Mouse (Mus musculus) E14TG2a.4 (cell line): Measurements from ENCODE around the gene Gpld1.

Experiments used
- H3K27me3 ChIP-seq: 2 replicates; pipeline ENCODE4 v1.6.1; 2014; ENCODE audit warnings: low read length, control low read depth; ENCODE audit not compliant: insufficient read depth
- H3K36me3 ChIP-seq: 2 replicates; pipeline ENCODE4 v1.6.1; 2014; ENCODE audit warnings: low read length, control low read depth; ENCODE audit not compliant: insufficient read depth
- H3K4me1 ChIP-seq: replicated peaks from 2 replicates; pipeline ENCODE4 v1.6.1; 2014; ENCODE audit warnings: low read depth, low read length, control low read depth
- H3K4me3 ChIP-seq: replicated peaks from 2 replicates; pipeline ENCODE4 v1.5.1; 2014; ENCODE audit warnings: mild to moderate bottlenecking, low read length
- H3K9me3 ChIP-seq: 2 replicates; pipeline ENCODE4 v1.6.1; 2014; ENCODE audit warnings: low read length, control low read depth
- CTCF ChIP-seq: conservative IDR thresholded peaks from 2 replicates; pipeline ENCODE4 v1.5.1; 2014; ENCODE audit warnings: low read length
- NANOG ChIP-seq: IDR thresholded peaks from 2 replicates; pipeline ENCODE4 v1.6.1; 2014; ENCODE audit warnings: borderline replicate concordance, low read length, mixed read lengths
- POU5F1 ChIP-seq: IDR thresholded peaks from 2 replicates; pipeline ENCODE4 v1.6.1; 2014; ENCODE audit warnings: low read length, borderline replicate concordance

Gene Gpld1

DNA sequence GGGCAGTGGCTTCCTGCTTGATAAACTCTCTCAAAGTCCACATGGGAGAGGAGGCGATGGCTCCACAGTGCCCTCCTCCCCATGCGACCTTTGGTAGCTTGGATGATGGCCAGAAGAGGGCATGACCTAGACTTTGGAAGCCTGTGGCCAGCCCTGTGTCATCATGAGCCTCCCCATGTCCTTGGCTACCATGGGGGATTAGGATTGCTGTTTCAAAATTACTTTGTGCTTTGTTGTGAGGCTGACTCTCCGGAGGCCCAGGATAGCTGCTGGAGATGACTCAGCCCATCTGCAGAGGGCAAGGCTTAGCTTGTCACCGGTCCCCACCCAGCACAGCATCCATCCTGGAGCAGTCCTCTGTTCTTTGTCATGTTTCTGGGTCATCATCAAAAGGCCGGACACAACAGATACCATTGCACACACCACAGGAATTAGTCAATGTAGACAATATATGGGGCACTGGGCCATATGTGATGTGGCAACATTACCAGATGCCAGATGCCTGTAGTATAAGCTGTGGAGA is 34.9 kb downstream of the Gpld1 start:
- H3K36me3 ChIP-seq, result no peaks in the 10 kb centered on the region
- H3K4me1 ChIP-seq, result peaks cover 6% of the 10 kb centered on the region
- TF ChIP-seq POU5F1 (no peak), CTCF (no peak), NANOG (no peak)
- H3K4me3 ChIP-seq, result no peak overlapping the region
- H3K27me3 ChIP-seq, result no peaks in the 10 kb centered on the region
- no peaks in the 10 kb centered on the region for H3K9me3 ChIP-seq

DNA sequence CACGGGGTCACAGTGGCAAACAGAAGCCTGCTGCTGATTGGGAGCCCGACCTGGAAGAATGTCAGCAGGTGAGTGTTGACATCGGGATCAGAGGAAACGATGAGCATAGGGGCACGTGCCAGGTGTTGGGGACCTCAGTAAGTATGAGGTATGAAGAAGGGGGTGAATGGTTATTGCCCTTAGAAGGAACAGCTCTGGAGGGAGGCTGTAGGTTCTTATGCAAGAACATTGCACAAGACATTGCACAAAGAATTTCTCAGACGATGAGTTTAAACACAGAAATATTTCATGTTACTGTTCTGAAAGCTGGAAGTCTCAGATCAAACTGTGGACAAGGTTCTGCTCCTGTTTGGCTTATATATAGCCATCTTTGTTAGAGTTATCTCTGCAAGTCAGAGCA is 38.1 kb downstream of the Gpld1 start:
- Histone ChIP-seq H3K27me3 (no peaks in the 10 kb centered on the region), H3K9me3 (no peaks in the 10 kb centered on the region), H3K36me3 (no peaks in the 10 kb centered on the region), H3K4me1 (no peaks in the 10 kb centered on the region), H3K4me3 (no peak overlapping the region)
- TF ChIP-seq NANOG (no peak), CTCF (no peak), POU5F1 (no peak)

DNA sequence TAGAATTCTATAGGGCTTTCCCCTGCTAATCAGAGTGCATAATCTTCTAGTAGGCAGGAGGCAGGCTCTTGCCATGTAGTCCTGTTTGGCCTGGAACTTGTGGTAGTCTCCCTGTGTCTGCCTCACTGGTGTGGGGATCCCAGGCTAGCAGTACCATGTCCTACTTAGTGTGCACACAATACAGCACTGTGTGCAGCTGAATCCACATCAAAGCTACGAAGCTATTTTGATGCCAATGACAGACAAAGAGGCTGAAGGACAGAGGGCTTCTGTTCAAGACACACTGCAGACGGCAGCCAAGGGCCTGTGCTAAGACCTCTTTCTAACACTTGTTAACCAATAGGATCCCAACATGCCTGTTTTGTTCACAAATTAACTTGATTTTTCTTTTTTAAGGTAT is 42.5 kb downstream of the Gpld1 start:
- TF ChIP-seq CTCF (no peak), POU5F1 (no peak), NANOG (no peak)
- Histone ChIP-seq H3K4me3 (no peak overlapping the region), H3K4me1 (peaks cover under 1% of the 10 kb centered on the region), H3K9me3 (no peaks in the 10 kb centered on the region), H3K27me3 (no peaks in the 10 kb centered on the region), H3K36me3 (peaks cover 14% of the 10 kb centered on the region)

GRCm38 (mm10) chr13:24988391-24988790 is 45.4 kb downstream of the Gpld1 start:
- H3K27me3 ChIP-seq, result no peaks in the 10 kb centered on the region

DNA sequence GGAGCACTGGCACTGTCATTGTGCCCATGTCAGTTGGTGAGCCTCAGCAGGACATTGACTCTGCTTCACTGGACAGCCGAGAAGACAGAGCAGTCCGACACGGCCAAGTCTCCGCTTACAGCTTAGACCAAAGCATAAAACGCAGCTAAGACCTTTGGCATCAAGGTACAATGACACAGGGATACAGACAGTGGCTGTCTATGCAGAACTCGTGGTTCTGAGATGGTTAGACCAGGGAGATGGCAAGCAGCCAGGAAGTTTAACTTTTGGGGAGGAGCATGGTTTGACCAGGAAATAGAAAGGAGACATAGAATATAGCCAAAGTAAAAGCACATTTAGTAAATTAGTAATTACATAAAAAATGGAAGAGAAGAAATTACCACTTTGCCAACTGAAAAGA is 46.1 kb downstream of the Gpld1 start:
- TF ChIP-seq CTCF (no peak), NANOG (no peak)
- Histone ChIP-seq H3K4me1 (peaks cover 7% of the 10 kb centered on the region), H3K36me3 (peaks cover 43% of the 10 kb centered on the region), H3K4me3 (no peak overlapping the region), H3K27me3 (no peaks in the 10 kb centered on the region), H3K9me3 (no peaks in the 10 kb centered on the region)

More at GRCm38 (mm10) chr13:24988391-24988790, 45.4 kb downstream of the Gpld1 start:
- TF ChIP-seq CTCF (peak; percentile 31), NANOG (no peak), POU5F1 (no peak)
- Histone ChIP-seq H3K9me3 (no peaks in the 10 kb centered on the region), H3K4me1 (peaks cover 7% of the 10 kb centered on the region), H3K36me3 (peaks cover 37% of the 10 kb centered on the region), H3K4me3 (no peak overlapping the region)

GRCm38 (mm10) chr13:24993160-24993559 is 50.2 kb downstream of the Gpld1 start:
- Histone ChIP-seq H3K27me3 (no peaks in the 10 kb centered on the region), H3K9me3 (peaks cover 3% of the 10 kb centered on the region; the same call in 1 of the 2 replicates), H3K36me3 (peaks cover 84% of the 10 kb centered on the region), H3K4me3 (no peak overlapping the region), H3K4me1 (peaks cover 7% of the 10 kb centered on the region)
- no peak for TF ChIP-seq NANOG
- no peak for TF ChIP-seq CTCF
- no peak for TF ChIP-seq POU5F1

DNA sequence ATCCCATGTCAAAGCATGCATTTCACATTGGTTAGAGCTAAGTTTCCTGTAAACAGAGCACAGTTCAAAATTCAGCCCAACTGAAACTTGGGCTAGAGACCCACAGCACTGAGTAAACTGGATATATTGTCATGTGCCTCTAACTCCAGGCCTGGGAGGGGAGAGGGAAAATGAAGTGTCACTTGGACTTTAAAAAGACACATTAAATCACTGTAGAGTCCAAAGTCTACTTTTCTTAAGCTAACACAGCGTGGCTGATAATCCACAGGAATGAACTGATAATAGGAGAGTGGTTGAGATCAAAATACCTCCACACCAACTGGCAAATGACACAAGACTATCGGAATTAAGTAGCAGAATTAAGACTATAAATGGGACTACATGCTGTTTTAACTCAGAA is 56.6 kb downstream of the Gpld1 start:
- H3K9me3 ChIP-seq, result peaks cover 3% of the 10 kb centered on the region; the same call in 1 of the 2 replicates
- TF ChIP-seq NANOG, result no peak
- TF ChIP-seq POU5F1, result no peak
- TF ChIP-seq CTCF, result no peak

GRCm38 (mm10) chr13:25002965-25003364 is 60.0 kb downstream of the Gpld1 start:
- H3K9me3 ChIP-seq, result peaks cover 13% of the 10 kb centered on the region
- peaks cover 64% of the 10 kb centered on the region for H3K36me3 ChIP-seq
- H3K27me3 ChIP-seq, result no peaks in the 10 kb centered on the region
- H3K4me3 ChIP-seq, result no peak overlapping the region
- no peaks in the 10 kb centered on the region for H3K4me1 ChIP-seq
- TF ChIP-seq POU5F1 (no peak), NANOG (no peak), CTCF (peak; percentile 45)

More for the DNA sequence above, 56.6 kb downstream of the Gpld1 start:
- H3K27me3 ChIP-seq, result no peaks in the 10 kb centered on the region
- peaks cover 82% of the 10 kb centered on the region for H3K36me3 ChIP-seq
- no peaks in the 10 kb centered on the region for H3K4me1 ChIP-seq
- no peak overlapping the region for H3K4me3 ChIP-seq

GRCm38 (mm10) chr13:25007115-25007514 is 64.2 kb downstream of the Gpld1 start:
- Histone ChIP-seq H3K4me3 (no peak overlapping the region), H3K9me3 (peaks cover 16% of the 10 kb centered on the region), H3K27me3 (no peaks in the 10 kb centered on the region), H3K36me3 (peaks cover 29% of the 10 kb centered on the region), H3K4me1 (no peaks in the 10 kb centered on the region)
- TF ChIP-seq NANOG, result no peak
- TF ChIP-seq POU5F1, result no peak
- no peak for TF ChIP-seq CTCF
